Mouse (Mus musculus) kidney, postnatal 4 days (tissue): ENCODE results near the gene Lonrf2.
A peak's percentile ranks its signal among the peaks of the same experiment; 100 is the strongest.

ENCODE experiments used
- DNase-seq, 2 experiments: peaks; one replicate each; pipeline ENCODE4 v3.0.0; 2021; ENCODE audit warnings: mixed read lengths in 2 of 2

Gene Lonrf2

GRCm38 (mm10) chr1:38766661-38767572 lies 69.6 kb downstream of the Lonrf2 start:
- DNase-seq: peak; percentile 89 to 93

GRCm38 (mm10) chr1:38766254-38766653 lies 70.3 kb downstream of the Lonrf2 start:
- peak in 1 of 2 experiments; percentile 33 for DNase-seq

GRCm38 (mm10) chr1:38763960-38764613 lies 72.4 kb downstream of the Lonrf2 start:
- DNase-seq: no peak

- DNase-seq: peak; percentile 58 to 76
These were observed 76.1 kb downstream of the Lonrf2 start for GRCm38 (mm10) chr1:38760424-38760823.

- peak in 1 of 2 experiments; percentile 25 for DNase-seq
These were observed 78.6 kb downstream of the Lonrf2 start for GRCm38 (mm10) chr1:38757791-38758403.

GRCm38 (mm10) chr1:38743863-38744262 lies 92.6 kb downstream of the Lonrf2 start:
- peak; percentile 27 to 40 for DNase-seq
